Mouse (Mus musculus): Measurements from ENCODE around the gene Prtg. TPM values are rescaled to one million over a fixed set of nuclear protein-coding genes. Genes with fewer than 3 reads are reported as not detected.
A peak's percentile ranks its signal among the peaks of the same experiment; 100 is the strongest.

The Prtg gene
- polyA plus RNA-seq, 1 experiment from 2014 or later, result 1.1 TPM

GRCm38 (mm10) chr9:72913551-72913950 is 106.9 kb downstream of the Prtg start:
- Histone ChIP-seq H3K9ac (no peak overlapping the region), H3K9me3 (replicated peaks) (no peaks in the 10 kb centered on the region), H3K4me1 (no peaks in the 10 kb centered on the region), H3K27ac (replicated peaks) (no peak overlapping the region), H3K4me2 (replicated peaks) (no peak overlapping the region), H3K36me3 (0 out of 2 replicates have a peak, but pooled peaks cover 2% of the 10 kb centered on the region), H3K4me3 (replicated peaks) (no peak overlapping the region), H3K27me3 (no peaks in the 10 kb centered on the region)
- 74% methylated on average over 6 of the region's 6 CpGs for WGBS
- no peak for ATAC-seq (ENCODE audit: insufficient number of reproducible peaks, low FRiP score, low TSS enrichment, low read depth)

GRCm38 (mm10) chr9:72915728-72916127 is 109.1 kb downstream of the Prtg start:
- H3K27me3 ChIP-seq, result no peaks in the 10 kb centered on the region
- H3K4me2 ChIP-seq (replicated peaks), result no peak overlapping the region
- no peak for ATAC-seq (ENCODE audit: insufficient number of reproducible peaks, low FRiP score, low TSS enrichment, low read depth)
- H3K27ac ChIP-seq (replicated peaks), result no peak overlapping the region
- 59% methylated on average over 7 of the region's 7 CpGs for WGBS
- H3K9me3 ChIP-seq (replicated peaks), result no peaks in the 10 kb centered on the region
- H3K4me3 ChIP-seq (replicated peaks), result no peak overlapping the region
- 0 out of 2 replicates have a peak, but pooled peaks cover 2% of the 10 kb centered on the region for H3K36me3 ChIP-seq
- H3K4me1 ChIP-seq, result no peaks in the 10 kb centered on the region
- H3K9ac ChIP-seq, result no peak overlapping the region

- no peaks in the 10 kb centered on the region for H3K36me3 ChIP-seq
- H3K27ac ChIP-seq (replicated peaks), result no peak overlapping the region
- H3K9ac ChIP-seq, result no peak overlapping the region
- no peaks in the 10 kb centered on the region for H3K27me3 ChIP-seq
- H3K4me2 ChIP-seq (replicated peaks), result no peak overlapping the region
- H3K9me3 ChIP-seq (replicated peaks), result no peaks in the 10 kb centered on the region
- H3K4me3 ChIP-seq (replicated peaks), result no peak overlapping the region
- WGBS, result 89% methylated on average over 3 of the region's 3 CpGs
- peaks cover 19% of the 10 kb centered on the region for H3K4me1 ChIP-seq
- no peak for ATAC-seq (ENCODE audit: insufficient number of reproducible peaks, low FRiP score, low TSS enrichment, low read depth)
These were observed 116.4 kb downstream of the Prtg start for GRCm38 (mm10) chr9:72923068-72923467.

- Histone ChIP-seq H3K36me3 (peaks cover 4% of the 10 kb centered on the region; the same call in 1 of the 2 replicates), H3K4me2 (replicated peaks) (peak within 1 kb of the TSS; percentile 84), H3K9ac (peak within 1 kb of the TSS; percentile 79), H3K4me1 (peaks cover 19% of the 10 kb centered on the region), H3K4me3 (replicated peaks) (peak within 1 kb of the TSS; percentile 64), H3K9me3 (replicated peaks) (no peaks in the 10 kb centered on the region), H3K27ac (replicated peaks) (peak within 1 kb of the TSS; percentile 95), H3K27me3 (no peaks in the 10 kb centered on the region)
- ATAC-seq (ENCODE audit: insufficient number of reproducible peaks, low FRiP score, low TSS enrichment, low read depth), result peak; percentile 90
- under 1% methylated on average over 71 of the region's 108 CpGs for WGBS
These were observed 118.6 kb downstream of the Prtg start, which contains the start of gene Pygo1 for GRCm38 (mm10) chr9:72925021-72925934. TSS of gene Pygo1 (plus strand) at chr9:72925645.

GRCm38 (mm10) chr9:72925935-72926258 is 119.2 kb downstream of the Prtg start:
- under 1% methylated on average over 20 of the region's 20 CpGs for WGBS
- peak; percentile 20; the same call in 1 of the 2 replicates for ATAC-seq (ENCODE audit: insufficient number of reproducible peaks, low FRiP score, low TSS enrichment, low read depth)
- peak overlapping the region; percentile 95 for H3K27ac ChIP-seq (replicated peaks)
- H3K27me3 ChIP-seq, result no peaks in the 10 kb centered on the region
- H3K4me2 ChIP-seq (replicated peaks), result peak overlapping the region; percentile 84
- peak overlapping the region; percentile 79 for H3K9ac ChIP-seq
- H3K4me1 ChIP-seq, result peaks cover 19% of the 10 kb centered on the region
- H3K36me3 ChIP-seq, result peaks cover 4% of the 10 kb centered on the region; the same call in 1 of the 2 replicates
- peak overlapping the region; percentile 64 for H3K4me3 ChIP-seq (replicated peaks)
- H3K9me3 ChIP-seq (replicated peaks), result no peaks in the 10 kb centered on the region

- H3K27ac ChIP-seq (replicated peaks), result no peak overlapping the region
- no peaks in the 10 kb centered on the region for H3K9me3 ChIP-seq (replicated peaks)
- no peak overlapping the region for H3K4me2 ChIP-seq (replicated peaks)
These were observed 124.6 kb downstream of the Prtg start for GRCm38 (mm10) chr9:72931166-72931790.

GRCm38 (mm10) chr9:72935309-72935708 is 128.6 kb downstream of the Prtg start:
- Histone ChIP-seq H3K9ac (no peak overlapping the region), H3K4me2 (replicated peaks) (no peak overlapping the region), H3K4me1 (no peaks in the 10 kb centered on the region), H3K4me3 (replicated peaks) (no peak overlapping the region), H3K9me3 (replicated peaks) (no peaks in the 10 kb centered on the region), H3K36me3 (peaks cover 17% of the 10 kb centered on the region; the same call in 1 of the 2 replicates), H3K27ac (replicated peaks) (no peak overlapping the region), H3K27me3 (no peaks in the 10 kb centered on the region)
- no peak for ATAC-seq (ENCODE audit: insufficient number of reproducible peaks, low FRiP score, low TSS enrichment, low read depth)
- 86% methylated on average over 4 of the region's 4 CpGs for WGBS

More at GRCm38 (mm10) chr9:72931166-72931790, 124.6 kb downstream of the Prtg start:
- H3K27me3 ChIP-seq, result no peaks in the 10 kb centered on the region
- H3K4me3 ChIP-seq (replicated peaks), result no peak overlapping the region
- 0 out of 2 replicates have a peak, but pooled peaks have one; percentile 39 for ATAC-seq (ENCODE audit: insufficient number of reproducible peaks, low FRiP score, low TSS enrichment, low read depth)
- H3K4me1 ChIP-seq, result peaks cover 14% of the 10 kb centered on the region
- WGBS, result 60% methylated on average over 13 of the region's 13 CpGs
- H3K9ac ChIP-seq, result no peak overlapping the region
- peaks cover 21% of the 10 kb centered on the region for H3K36me3 ChIP-seq

GRCm38 (mm10) chr9:72936301-72936700 is 129.6 kb downstream of the Prtg start:
- Histone ChIP-seq H3K27ac (replicated peaks) (no peak overlapping the region), H3K4me3 (replicated peaks) (no peak overlapping the region), H3K27me3 (no peaks in the 10 kb centered on the region), H3K9me3 (replicated peaks) (no peaks in the 10 kb centered on the region), H3K36me3 (peaks cover 17% of the 10 kb centered on the region; the same call in 1 of the 2 replicates), H3K4me1 (no peaks in the 10 kb centered on the region), H3K9ac (no peak overlapping the region), H3K4me2 (replicated peaks) (no peak overlapping the region)
- ATAC-seq (ENCODE audit: insufficient number of reproducible peaks, low FRiP score, low TSS enrichment, low read depth), result no peak
- 54% methylated on average over 2 of the region's 2 CpGs for WGBS

- Histone ChIP-seq H3K9ac (no peak overlapping the region), H3K9me3 (replicated peaks) (no peaks in the 10 kb centered on the region), H3K36me3 (peaks cover 38% of the 10 kb centered on the region), H3K4me2 (replicated peaks) (no peak overlapping the region), H3K27ac (replicated peaks) (no peak overlapping the region), H3K27me3 (no peaks in the 10 kb centered on the region), H3K4me3 (replicated peaks) (no peak overlapping the region), H3K4me1 (no peaks in the 10 kb centered on the region)
- 61% methylated on average over 3 of the region's 3 CpGs for WGBS
- ATAC-seq (ENCODE audit: insufficient number of reproducible peaks, low FRiP score, low TSS enrichment, low read depth), result no peak
These were observed 136.8 kb downstream of the Prtg start for GRCm38 (mm10) chr9:72943424-72943823.

GRCm38 (mm10) chr9:72944286-72944685 is 137.6 kb downstream of the Prtg start:
- no peak overlapping the region for H3K9ac ChIP-seq
- no peak overlapping the region for H3K27ac ChIP-seq (replicated peaks)
- 89% methylated on average over 13 of the region's 13 CpGs for WGBS
- H3K9me3 ChIP-seq (replicated peaks), result no peaks in the 10 kb centered on the region
- no peak overlapping the region for H3K4me3 ChIP-seq (replicated peaks)
- H3K27me3 ChIP-seq, result no peaks in the 10 kb centered on the region
- peaks cover 38% of the 10 kb centered on the region for H3K36me3 ChIP-seq
- H3K4me2 ChIP-seq (replicated peaks), result no peak overlapping the region
- no peaks in the 10 kb centered on the region for H3K4me1 ChIP-seq
- ATAC-seq (ENCODE audit: insufficient number of reproducible peaks, low FRiP score, low TSS enrichment, low read depth), result no peak

- Histone ChIP-seq H3K4me1 (no peaks in the 10 kb centered on the region), H3K36me3 (peaks cover 38% of the 10 kb centered on the region), H3K4me2 (replicated peaks) (no peak overlapping the region), H3K27ac (replicated peaks) (no peak overlapping the region), H3K9me3 (replicated peaks) (no peaks in the 10 kb centered on the region), H3K9ac (no peak overlapping the region), H3K27me3 (no peaks in the 10 kb centered on the region), H3K4me3 (replicated peaks) (no peak overlapping the region)
- ATAC-seq (ENCODE audit: insufficient number of reproducible peaks, low FRiP score, low TSS enrichment, low read depth), result no peak
- 100% methylated on average over 1 of the region's 1 CpGs for WGBS
These were observed 140.3 kb downstream of the Prtg start for GRCm38 (mm10) chr9:72947010-72947409.
